ENCODE assay signal across 7 mouse cellular contexts in genomic region chr10:100152821-100153220, GRCm38 (mm10).
DNase-seq lines count a peak whose midpoint lies in the region; ATAC-seq and TF ChIP-seq lines count a peak whose summit lies in the region.

No protein-coding gene starts in this region.

- H3K27me3 ChIP-seq in lung, embryonic 16.5 days (ENCODE audit: control insufficient read depth, insufficient read depth, low read depth, low read length), result no peaks in the 10 kb centered on the region
- H3K27me3 ChIP-seq in embryonic facial prominence, embryonic 10.5 days (replicated peaks; ENCODE audit: low read depth, poor library complexity, severe bottlenecking), result no peaks in the 10 kb centered on the region
- no peaks in the 10 kb centered on the region for H3K27me3 ChIP-seq in intestine, embryonic 15.5 days (replicated peaks)
- no peaks in the 10 kb centered on the region for H3K27me3 ChIP-seq in midbrain, postnatal 0 days (ENCODE audit: insufficient read depth, low read length)

- no peak overlapping the region for H3K27ac ChIP-seq in lung, embryonic 16.5 days (ENCODE audit: low read length)
- H3K27ac ChIP-seq in embryonic facial prominence, embryonic 10.5 days (replicated peaks), result no peak overlapping the region
- H3K27ac ChIP-seq in intestine, embryonic 15.5 days, result no peak overlapping the region
- H3K27ac ChIP-seq in midbrain, postnatal 0 days (ENCODE audit: low read depth, low read length), result no peak overlapping the region

- DNase-seq in lung, adult 2 months, result no peak
- peak; percentile 22 for DNase-seq in embryonic facial prominence, embryonic 10.5 days (ENCODE audit: low spot score)
- peak; percentile 66 for DNase-seq in midbrain, postnatal 0 days (ENCODE audit: low spot score)
- no peak for DNase-seq in cerebellum, adult 11 months
- no peak for DNase-seq in adrenal gland, adult 18-20 months (ENCODE audit: low spot score in 2 of 2)

- H3K36me3 ChIP-seq in lung, embryonic 16.5 days (ENCODE audit: control insufficient read depth, insufficient read depth, low read length), result no peaks in the 10 kb centered on the region
- H3K36me3 ChIP-seq in embryonic facial prominence, embryonic 10.5 days (replicated peaks), result no peaks in the 10 kb centered on the region
- H3K36me3 ChIP-seq in intestine, embryonic 15.5 days, result no peaks in the 10 kb centered on the region
- H3K36me3 ChIP-seq in midbrain, postnatal 0 days (ENCODE audit: insufficient read depth, low read length), result no peaks in the 10 kb centered on the region

- no peak overlapping the region for H3K9ac ChIP-seq in lung, embryonic 16.5 days (ENCODE audit: low read length)
- H3K9ac ChIP-seq in intestine, embryonic 15.5 days, result no peak overlapping the region
- no peak overlapping the region for H3K9ac ChIP-seq in midbrain, postnatal 0 days (replicated peaks; ENCODE audit: low read length, poor library complexity, severe bottlenecking)

- ATAC-seq in lung, embryonic 16.5 days (ENCODE audit: low read depth), result peak; percentile 66; the same call in 1 of the 2 replicates
- ATAC-seq in intestine, embryonic 15.5 days, result peak; percentile 75
- ATAC-seq in midbrain, postnatal 0 days (ENCODE audit: low FRiP score), result peak; percentile 60

- H3K4me3 ChIP-seq in lung, embryonic 16.5 days (ENCODE audit: low read length), result no peak overlapping the region
- no peak overlapping the region for H3K4me3 ChIP-seq in lung, adult 2 months (replicated peaks; ENCODE audit: extremely low read depth, low read depth, low read length)
- H3K4me3 ChIP-seq in embryonic facial prominence, embryonic 10.5 days, result no peak overlapping the region
- no peak overlapping the region for H3K4me3 ChIP-seq in intestine, embryonic 15.5 days (replicated peaks)
- H3K4me3 ChIP-seq in midbrain, postnatal 0 days (ENCODE audit: low read depth, low read length), result no peak overlapping the region

- H3K4me1 ChIP-seq in lung, embryonic 16.5 days (replicated peaks; ENCODE audit: control insufficient read depth, insufficient read depth, low read length), result no peaks in the 10 kb centered on the region
- H3K4me1 ChIP-seq in lung, adult 2 months (ENCODE audit: control insufficient read depth, insufficient read depth, low read length), result no peaks in the 10 kb centered on the region; the same call in 1 of the 2 replicates
- no peaks in the 10 kb centered on the region for H3K4me1 ChIP-seq in embryonic facial prominence, embryonic 10.5 days
- H3K4me1 ChIP-seq in intestine, embryonic 15.5 days (replicated peaks), result no peaks in the 10 kb centered on the region
- H3K4me1 ChIP-seq in midbrain, postnatal 0 days (ENCODE audit: insufficient read depth, low read length), result no peaks in the 10 kb centered on the region

- no peak overlapping the region for H3K4me2 ChIP-seq in lung, embryonic 16.5 days (ENCODE audit: low read depth, low read length)
- H3K4me2 ChIP-seq in intestine, embryonic 15.5 days (replicated peaks), result no peak overlapping the region
- no peak overlapping the region for H3K4me2 ChIP-seq in midbrain, postnatal 0 days (ENCODE audit: low read depth, low read length, poor library complexity, severe bottlenecking)

- H3K9me3 ChIP-seq in lung, embryonic 16.5 days (ENCODE audit: control insufficient read depth, low read length), result no peaks in the 10 kb centered on the region
- H3K9me3 ChIP-seq in embryonic facial prominence, embryonic 10.5 days, result no peaks in the 10 kb centered on the region
- H3K9me3 ChIP-seq in intestine, embryonic 15.5 days, result no peaks in the 10 kb centered on the region
- no peaks in the 10 kb centered on the region for H3K9me3 ChIP-seq in midbrain, postnatal 0 days (ENCODE audit: low read length)

- TF ChIP-seq POLR2A in lung, adult 2 months (IDR thresholded peaks at IDR 0.05; ENCODE audit: borderline replicate concordance, extremely low read depth, low read depth, low read length), result no peak

- 38% methylated on average over 5 of the region's 5 CpGs for WGBS in lung, embryonic 16.5 days
- 41% methylated on average over 5 of the region's 5 CpGs for WGBS in lung, adult 2 months
- WGBS in embryonic facial prominence, embryonic 10.5 days, result 56% methylated on average over 5 of the region's 5 CpGs
- WGBS in intestine, embryonic 15.5 days, result 42% methylated on average over 5 of the region's 5 CpGs
- 49% methylated on average over 5 of the region's 5 CpGs for WGBS in midbrain, postnatal 0 days

- TF ChIP-seq CTCF in lung, adult 2 months (IDR thresholded peaks at IDR 0.05; ENCODE audit: insufficient read depth, low read length), result no peak
- peak; percentile 82 for TF ChIP-seq CTCF in midbrain, postnatal 0 days (IDR thresholded peaks at IDR 0.05)

Comparison
In these comparisons a context has a peak if more than half of its experiments do, and no peak if none do; other contexts are left out.
1. DNase-seq: peak in embryonic facial prominence, embryonic 10.5 days (single experiment) and midbrain, postnatal 0 days (single experiment); none in lung, adult 2 months (single experiment), cerebellum, adult 11 months (single experiment) and adrenal gland, adult 18-20 months (0 of 2).
2. Peak in every context shown above with its lines, with median percentiles within 50 percentile points of each other: ATAC-seq.